12 mouse cellular contexts compared by ENCODE assay signal in genomic region chr1:161143216-161143615, GRCm38 (mm10). TPM values are rescaled to one million over a fixed set of nuclear protein-coding genes. Genes with fewer than 3 reads are reported as not detected.
DNase-seq lines count a peak whose midpoint lies in the region; ATAC-seq lines count a peak whose summit lies in the region.
"Had no signal": no experiment of that assay in that cellular context is flagged by ENCODE, and none has a peak within 500 bp of the region (broad histone marks: within the 10 kb centered on the region; RNA-seq: fewer than 3 reads in every experiment).

No protein-coding gene starts in this region.

- DNase-seq in kidney, postnatal 4 days = no peak
- DNase-seq in embryonic facial prominence, embryonic 10.5 days (ENCODE audit: low spot score) = no peak
- DNase-seq in cerebellum, adult 18-20 months = no peak
- DNase-seq in Muller cell, postnatal 12 days (ENCODE audit: inconsistent ontology term) = no peak

- no peak overlapping the region; the same call in 1 of the 2 replicates for H3K4me3 ChIP-seq in kidney, embryonic 16.5 days (ENCODE audit: low read length)
- H3K4me3 ChIP-seq in embryonic facial prominence, embryonic 10.5 days = peak overlapping the region; percentile 60
- peak overlapping the region; percentile 50 for H3K4me3 ChIP-seq in forebrain, embryonic 15.5 days
- H3K4me3 ChIP-seq in midbrain, embryonic 13.5 days (replicated peaks) = peak overlapping the region; percentile 52

- no peak overlapping the region for H3K9ac ChIP-seq in kidney, embryonic 16.5 days (replicated peaks; ENCODE audit: low read length)
- no peak overlapping the region for H3K9ac ChIP-seq in forebrain, embryonic 15.5 days (replicated peaks)
- H3K9ac ChIP-seq in midbrain, embryonic 13.5 days (replicated peaks) = no peak overlapping the region

- H3K27me3 ChIP-seq in kidney, embryonic 16.5 days (ENCODE audit: insufficient read depth, low read length) = no peaks in the 10 kb centered on the region
- peaks cover 7% of the 10 kb centered on the region; the same call in 1 of the 2 replicates for H3K27me3 ChIP-seq in embryonic facial prominence, embryonic 10.5 days (replicated peaks; ENCODE audit: low read depth, poor library complexity, severe bottlenecking)
- H3K27me3 ChIP-seq in forebrain, embryonic 15.5 days = no peaks in the 10 kb centered on the region
- H3K27me3 ChIP-seq in midbrain, embryonic 13.5 days = no peaks in the 10 kb centered on the region

- WGBS in kidney, embryonic 16.5 days = 85% methylated on average over 7 of the region's 7 CpGs
- WGBS in embryonic facial prominence, embryonic 10.5 days = 90% methylated on average over 7 of the region's 7 CpGs
- WGBS in forebrain, embryonic 15.5 days = 89% methylated on average over 7 of the region's 7 CpGs
- WGBS in midbrain, embryonic 13.5 days = 90% methylated on average over 7 of the region's 7 CpGs

- H3K4me1 ChIP-seq in kidney, embryonic 16.5 days (ENCODE audit: insufficient read depth, low read length) = 0 out of 2 replicates have a peak, but pooled peaks cover 5% of the 10 kb centered on the region
- peaks cover 7% of the 10 kb centered on the region for H3K4me1 ChIP-seq in embryonic facial prominence, embryonic 10.5 days
- peaks cover 14% of the 10 kb centered on the region; the same call in 1 of the 2 replicates for H3K4me1 ChIP-seq in forebrain, embryonic 15.5 days
- 0 out of 2 replicates have a peak, but pooled peaks cover 8% of the 10 kb centered on the region for H3K4me1 ChIP-seq in midbrain, embryonic 13.5 days (replicated peaks)

- no peaks in the 10 kb centered on the region for H3K36me3 ChIP-seq in kidney, embryonic 16.5 days (ENCODE audit: insufficient read depth, low read length)
- H3K36me3 ChIP-seq in embryonic facial prominence, embryonic 10.5 days (replicated peaks) = no peaks in the 10 kb centered on the region
- H3K36me3 ChIP-seq in forebrain, embryonic 15.5 days = no peaks in the 10 kb centered on the region
- no peaks in the 10 kb centered on the region for H3K36me3 ChIP-seq in midbrain, embryonic 13.5 days
- H3K36me3 ChIP-seq: G1E had no signal

- no peak overlapping the region for H3K27ac ChIP-seq in kidney, embryonic 16.5 days (ENCODE audit: low read length)
- H3K27ac ChIP-seq in embryonic facial prominence, embryonic 10.5 days (replicated peaks) = no peak overlapping the region
- no peak overlapping the region for H3K27ac ChIP-seq in forebrain, embryonic 15.5 days (replicated peaks)
- no peak overlapping the region for H3K27ac ChIP-seq in midbrain, embryonic 13.5 days

- H3K4me2 ChIP-seq in kidney, embryonic 16.5 days (replicated peaks; ENCODE audit: low read depth, low read length) = peak overlapping the region; percentile 83; the same call in 1 of the 2 replicates
- H3K4me2 ChIP-seq in forebrain, embryonic 15.5 days (replicated peaks) = peak overlapping the region; percentile 84
- peak overlapping the region; percentile 80 for H3K4me2 ChIP-seq in midbrain, embryonic 13.5 days (replicated peaks)

- no peak for ATAC-seq in kidney, embryonic 16.5 days (ENCODE audit: low FRiP score, low TSS enrichment)
- ATAC-seq in forebrain, embryonic 15.5 days (replicated peaks) = peak; percentile 46; the same call in 1 of the 2 replicates
- no peak for ATAC-seq in midbrain, embryonic 13.5 days
- ATAC-seq in megakaryocyte, adult 5-6 weeks (ENCODE audit: poor library complexity, severe bottlenecking) = no peak

- H3K9me3 ChIP-seq in kidney, embryonic 16.5 days (ENCODE audit: low read length) = no peaks in the 10 kb centered on the region
- no peaks in the 10 kb centered on the region for H3K9me3 ChIP-seq in embryonic facial prominence, embryonic 10.5 days
- no peaks in the 10 kb centered on the region for H3K9me3 ChIP-seq in forebrain, embryonic 15.5 days
- no peaks in the 10 kb centered on the region for H3K9me3 ChIP-seq in midbrain, embryonic 13.5 days
- H3K9me3 ChIP-seq: G1E had no signal

RNA-seq across cellular contexts. Expression of gene Ankrd45, which starts 0.7 kb away (rescaled TPM):
- polyA plus RNA-seq in kidney, embryonic 16.5 days (2015; fragmentation: Nextera tagmentation; extraction: Ambion mirVana) = 4.9 and 5.3 TPM in 2 replicates
- 5.1 and 5.6 TPM in 2 replicates for polyA plus RNA-seq in embryonic facial prominence, embryonic 10.5 days (2016; fragmentation: Nextera tagmentation; extraction: Ambion mirVana)
- polyA plus RNA-seq in forebrain, embryonic 15.5 days (2015; fragmentation: Nextera tagmentation; extraction: Ambion mirVana) = 22.3 and 22.4 TPM in 2 replicates
- polyA plus RNA-seq in midbrain, embryonic 13.5 days (2015; fragmentation: Nextera tagmentation; extraction: Ambion mirVana) = 10.7 and 13.4 TPM in 2 replicates
- not detected in 2 replicates for total RNA-seq in megakaryocyte, adult 5-6 weeks (2015)
- total RNA-seq in megakaryocyte, adult 5-6 weeks (2017) = not detected in 2 replicates
- total RNA-seq: granulocyte monocyte progenitor cell, adult 5-6 weeks had no signal
- polyA plus RNA-seq: G1E had no signal

RNA-seq across cellular contexts. Expression of gene Klhl20, which starts 11.9 kb away (rescaled TPM):
- 16.1 and 18.5 TPM in 2 replicates for polyA plus RNA-seq in kidney, embryonic 16.5 days (2015; fragmentation: Nextera tagmentation; extraction: Ambion mirVana)
- 16.4 and 16.7 TPM in 2 replicates for polyA plus RNA-seq in embryonic facial prominence, embryonic 10.5 days (2016; fragmentation: Nextera tagmentation; extraction: Ambion mirVana)
- 18.4 and 18.9 TPM in 2 replicates for polyA plus RNA-seq in forebrain, embryonic 15.5 days (2015; fragmentation: Nextera tagmentation; extraction: Ambion mirVana)
- polyA plus RNA-seq in midbrain, embryonic 13.5 days (2015; fragmentation: Nextera tagmentation; extraction: Ambion mirVana) = 17.1 and 19.5 TPM in 2 replicates
- 28.1 and 30.4 TPM in 2 replicates for total RNA-seq in megakaryocyte, adult 5-6 weeks (2015)
- total RNA-seq in megakaryocyte, adult 5-6 weeks (2017) = 20.3 and 23.0 TPM in 2 replicates

RNA-seq across cellular contexts. Expression of gene Tex50, which starts 15.9 kb away (rescaled TPM):
- polyA plus RNA-seq in kidney, embryonic 16.5 days (2015; fragmentation: Nextera tagmentation; extraction: Ambion mirVana) = 0.35 and 0.62 TPM in 2 replicates
- 0.21 and 0.38 TPM in 2 replicates for polyA plus RNA-seq in embryonic facial prominence, embryonic 10.5 days (2016; fragmentation: Nextera tagmentation; extraction: Ambion mirVana)
- polyA plus RNA-seq in forebrain, embryonic 15.5 days (2015; fragmentation: Nextera tagmentation; extraction: Ambion mirVana) = 0.66 and 1.0 TPM in 2 replicates
- 0.55 and 0.66 TPM in 2 replicates for polyA plus RNA-seq in midbrain, embryonic 13.5 days (2015; fragmentation: Nextera tagmentation; extraction: Ambion mirVana)
- not detected in 2 replicates for total RNA-seq in megakaryocyte, adult 5-6 weeks (2015)
- not detected in 2 replicates for total RNA-seq in megakaryocyte, adult 5-6 weeks (2017)
- total RNA-seq: G1E; granulocyte monocyte progenitor cell, adult 5-6 weeks; layer of hippocampus, adult 18-20 months had no signal
- polyA plus RNA-seq: G1E; thymus, postnatal 0 days had no signal
